ENCODE assay signal across 18 mouse cellular contexts in the genomic region with DNA sequence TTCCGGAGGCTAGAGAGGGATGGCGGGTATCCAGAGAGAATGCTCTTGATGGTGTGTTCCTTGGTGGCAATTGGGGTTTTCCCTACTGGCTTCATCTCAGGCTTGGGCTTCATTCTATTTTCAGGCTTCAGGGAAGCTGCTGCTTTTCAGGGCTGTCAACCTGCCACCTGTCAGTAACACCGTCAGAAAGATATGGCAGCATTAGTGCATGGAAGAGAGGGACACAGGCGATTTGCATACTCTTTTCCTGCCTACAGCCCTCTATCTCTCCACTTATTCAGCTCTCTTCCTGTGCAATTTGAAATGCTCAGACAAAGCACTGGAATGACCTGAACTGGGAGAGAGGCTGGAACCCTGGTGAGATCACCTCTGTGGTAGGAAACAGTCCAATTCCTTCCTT.
A peak's percentile ranks its signal among the peaks of the same experiment; 100 is the strongest.
DNase-seq lines count a peak whose midpoint lies in the region; ATAC-seq lines count a peak whose summit lies in the region.
"Had no signal": no experiment of that assay in that cellular context is flagged by ENCODE, and none has a peak within 500 bp of the region (broad histone marks: within the 10 kb centered on the region; RNA-seq: fewer than 3 reads in every experiment).

No protein-coding gene starts in this region.

- H3K9me3 ChIP-seq in heart, embryonic 11.5 days (replicated peaks; ENCODE audit: control insufficient read depth, low read length) = no peaks in the 10 kb centered on the region
- no peaks in the 10 kb centered on the region for H3K9me3 ChIP-seq in heart, embryonic 15.5 days (replicated peaks)
- H3K9me3 ChIP-seq: embryonic facial prominence, embryonic 13.5 days; forebrain, embryonic 12.5 days; hindbrain, embryonic 15.5 days had no signal

- ATAC-seq in cerebellum, adult (ENCODE audit: insufficient number of reproducible peaks, low FRiP score, low TSS enrichment) = peak; percentile 17; the same call in 1 of the 2 replicates
- peak; percentile 53; the same call in 1 of the 2 replicates for ATAC-seq in heart, embryonic 11.5 days (replicated peaks; ENCODE audit: insufficient number of reproducible peaks, low FRiP score, low TSS enrichment)
- peak; percentile 71 for ATAC-seq in heart, embryonic 15.5 days (replicated peaks; ENCODE audit: insufficient number of reproducible peaks, insufficient read depth, low FRiP score, low read depth)
- ATAC-seq: forebrain, postnatal 0 days; intestine, embryonic 16.5 days had no signal

- H3K4me2 ChIP-seq in heart, embryonic 11.5 days = peak overlapping the region; percentile 29; the same call in 1 of the 2 replicates
- H3K4me2 ChIP-seq in heart, embryonic 15.5 days = peak overlapping the region; percentile 39
- H3K4me2 ChIP-seq: embryonic facial prominence, embryonic 13.5 days; forebrain, embryonic 12.5 days; hindbrain, embryonic 15.5 days had no signal

- H3K27ac ChIP-seq in heart, embryonic 11.5 days (ENCODE audit: low read depth, low read length) = peak overlapping the region; percentile 68
- peak overlapping the region; percentile 82 for H3K27ac ChIP-seq in heart, embryonic 15.5 days
- H3K27ac ChIP-seq: embryonic facial prominence, embryonic 13.5 days; forebrain, embryonic 12.5 days; hindbrain, embryonic 15.5 days had no signal

- no peaks in the 10 kb centered on the region for H3K27me3 ChIP-seq in heart, embryonic 11.5 days (ENCODE audit: control insufficient read depth, insufficient read depth, low read length)
- no peaks in the 10 kb centered on the region for H3K27me3 ChIP-seq in heart, embryonic 15.5 days
- H3K27me3 ChIP-seq: embryonic facial prominence, embryonic 13.5 days; forebrain, embryonic 12.5 days; hindbrain, embryonic 15.5 days had no signal

- H3K4me1 ChIP-seq in heart, embryonic 11.5 days (ENCODE audit: control insufficient read depth, insufficient read depth, low read length) = peaks cover 44% of the 10 kb centered on the region
- H3K4me1 ChIP-seq in heart, embryonic 15.5 days (replicated peaks) = peaks cover 47% of the 10 kb centered on the region
- H3K4me1 ChIP-seq: embryonic facial prominence, embryonic 13.5 days; forebrain, embryonic 12.5 days; hindbrain, embryonic 15.5 days had no signal

- intact Hi-C loops in heart, postnatal 14 days (cut with DNase I) = no loop called here

- H3K4me3 ChIP-seq in heart, embryonic 11.5 days (ENCODE audit: low read depth, low read length) = no peak overlapping the region
- H3K4me3 ChIP-seq in heart, embryonic 15.5 days = no peak overlapping the region
- H3K4me3 ChIP-seq: embryonic facial prominence, embryonic 13.5 days; forebrain, embryonic 12.5 days; hindbrain, embryonic 15.5 days had no signal

- no peak for DNase-seq in cerebellum, adult 11 months
- DNase-seq in heart, postnatal 14 days = no peak
- peak; percentile 21 for DNase-seq in heart, postnatal 4 days
- DNase-seq in adrenal gland, adult 8-10 months = no peak
- DNase-seq in urinary bladder, postnatal 4 days (ENCODE audit: low spot score in 2 of 2) = no peak
- DNase-seq: adrenal gland, postnatal 14 days; B cell, adult 2 months; cerebellum, adult 8-10 months; forebrain, postnatal 0 days; gastrocnemius, postnatal 14 days; kidney, adult 2 months had no signal

- no peak overlapping the region for H3K9ac ChIP-seq in heart, embryonic 11.5 days (ENCODE audit: low read depth, low read length)
- H3K9ac ChIP-seq in heart, embryonic 15.5 days = no peak overlapping the region
- H3K9ac ChIP-seq: embryonic facial prominence, embryonic 13.5 days; forebrain, embryonic 12.5 days; forebrain, postnatal 0 days; hindbrain, embryonic 15.5 days had no signal

- WGBS in heart, embryonic 11.5 days (ENCODE audit: insufficient replicate concordance) = 46% methylated on average over 4 of the region's 4 CpGs
- 27% methylated on average over 4 of the region's 4 CpGs for WGBS in heart, embryonic 15.5 days

- no peaks in the 10 kb centered on the region; the same call in 1 of the 2 replicates for H3K36me3 ChIP-seq in heart, embryonic 11.5 days (ENCODE audit: control insufficient read depth, insufficient read depth, low read length)
- H3K36me3 ChIP-seq in heart, embryonic 15.5 days = no peaks in the 10 kb centered on the region
- H3K36me3 ChIP-seq: forebrain, embryonic 12.5 days; hindbrain, embryonic 15.5 days had no signal

Comparison
In these comparisons a context has a peak if more than half of its experiments do, and no peak if none do; other contexts are left out.
1. ATAC-seq: peak in every context shown above with its lines; median percentile 71 in heart, embryonic 15.5 days; 53 in heart, embryonic 11.5 days; 17 in cerebellum, adult.